Mouse (Mus musculus) adrenal gland, postnatal 4 days (tissue): Measurements from ENCODE around the gene Oat. TPM values are rescaled to one million over a fixed set of nuclear protein-coding genes. Genes with fewer than 3 reads are reported as not detected.

Source experiments
- DNase-seq, 2 experiments: peaks; one replicate each; pipeline ENCODE4 v3.0.0; 2021 to 2022; ENCODE audit warnings: low spot score in 2 of 2, mixed read lengths in 2 of 2
- long read RNA-seq, 2 experiments: library from polyadenylated mRNA; stranded (forward); transcript quantifications; one replicate each; pipeline ENCODE4 v2.0.0; 2021
- total RNA-seq, 2 experiments: library from RNA; stranded (reverse); gene quantifications; 2 replicates each; pipeline ENCODE4 v1.2.3; 2021

The Oat gene
- total RNA-seq, result 10 to 100 TPM; 86.9 to 88.4 TPM
- long read RNA-seq, experiment 1, transcript Oat-201 (10 exons, 2,152 nt), result major isoform, 71 of 77 reads
- long read RNA-seq, experiment 1, partial matches to known transcripts, result 4 of 77 reads
- long read RNA-seq, experiment 1, other reads (novel, unspliced or antisense), result 2 of 77 reads
- long read RNA-seq, experiment 2, transcript Oat-201 (10 exons, 2,152 nt), result major isoform, 124 of 137 reads
- long read RNA-seq, experiment 2, partial matches to known transcripts, result 12 of 137 reads
- long read RNA-seq, experiment 2, other reads (novel, unspliced or antisense), result 1 of 137 reads

GRCm38 (mm10) chr7:132576116-132576650 is at the start of gene Oat:
Oat (minus strand) TSS chr7:132576398.
- DNase-seq, result peak; percentile 78 to 88

- no peak for DNase-seq
Observed at GRCm38 (mm10) chr7:132624161-132624560, 48.0 kb upstream of the Oat start.

- DNase-seq, result no peak
Observed at GRCm38 (mm10) chr7:132619975-132620918, 44.0 kb upstream of the Oat start.

GRCm38 (mm10) chr7:132619549-132619948 is 43.4 kb upstream of the Oat start:
- no peak for DNase-seq

GRCm38 (mm10) chr7:132617021-132617564 is 40.9 kb upstream of the Oat start:
- no peak for DNase-seq

GRCm38 (mm10) chr7:132616391-132616790 is 40.2 kb upstream of the Oat start:
- no peak for DNase-seq

- DNase-seq, result no peak
Observed at GRCm38 (mm10) chr7:132615346-132615745, 39.1 kb upstream of the Oat start.

- no peak for DNase-seq
Observed at GRCm38 (mm10) chr7:132611530-132611929, 35.3 kb upstream of the Oat start.

GRCm38 (mm10) chr7:132610468-132611318 is 34.5 kb upstream of the Oat start, which contains the start of gene Lhpp:
Lhpp (plus strand) TSS chr7:132610638.
- peak; percentile 67 to 80 for DNase-seq

GRCm38 (mm10) chr7:132608316-132609020 is 32.3 kb upstream of the Oat start:
- DNase-seq, result no peak

GRCm38 (mm10) chr7:132605689-132606088 is 29.5 kb upstream of the Oat start:
- no peak for DNase-seq

- DNase-seq, result no peak
Observed at GRCm38 (mm10) chr7:132604720-132605119, 28.5 kb upstream of the Oat start.

GRCm38 (mm10) chr7:132600926-132601325 is 24.7 kb upstream of the Oat start:
- DNase-seq, result no peak

GRCm38 (mm10) chr7:132600026-132600425 is 23.8 kb upstream of the Oat start:
- no peak for DNase-seq

- no peak for DNase-seq
Observed at GRCm38 (mm10) chr7:132599071-132599975, 23.1 kb upstream of the Oat start, which contains the start of gene Nkx1-2. Nkx1-2 (minus strand) TSS chr7:132599637.

GRCm38 (mm10) chr7:132597251-132598041 is 21.2 kb upstream of the Oat start:
- DNase-seq, result no peak

- DNase-seq, result no peak
Observed at GRCm38 (mm10) chr7:132596557-132597250, 20.5 kb upstream of the Oat start.
